Mouse (Mus musculus) regulatory T cell (primary cell): ENCODE results near the gene Fer1l4.

Source experiments
- in situ Hi-C: fragments of 300-600 bp; cut with MboI, MseI; formaldehyde crosslinking; loops from one replicate; pipeline ENCODE4 v1.15.1; 2025; ENCODE audit warnings: high pct_unique_total_duplicates

Gene Fer1l4

GRCm38 (mm10) chr2:156052816-156053215 is at the start of gene Fer1l4:
Gene Fer1l4 (minus strand): TSS chr2:156052947.
- in situ Hi-C loops: loop anchor here (5.0 kb wide), 1 partner anchor 41 kb away; no protein-coding TSS in a partner anchor

- in situ Hi-C loops: no loop called here
These were observed 39.2 kb upstream of the Fer1l4 start for GRCm38 (mm10) chr2:156091926-156092325.

GRCm38 (mm10) chr2:156089799-156090198 is 37.1 kb upstream of the Fer1l4 start:
- in situ Hi-C loops: no loop called here

- in situ Hi-C loops: no loop called here
These were observed 34.8 kb upstream of the Fer1l4 start for GRCm38 (mm10) chr2:156087391-156088110.

- in situ Hi-C loops: no loop called here
These were observed 31.8 kb upstream of the Fer1l4 start for GRCm38 (mm10) chr2:156084541-156084940.

- in situ Hi-C loops: no loop called here
These were observed 27.6 kb upstream of the Fer1l4 start for GRCm38 (mm10) chr2:156080391-156080790.

GRCm38 (mm10) chr2:156079674-156080073 is 26.9 kb upstream of the Fer1l4 start:
- in situ Hi-C loops: no loop called here

GRCm38 (mm10) chr2:156079183-156079560 is 26.4 kb upstream of the Fer1l4 start:
- in situ Hi-C loops: no loop called here

- in situ Hi-C loops: no loop called here
These were observed 25.9 kb upstream of the Fer1l4 start for GRCm38 (mm10) chr2:156078421-156079182.

GRCm38 (mm10) chr2:156077461-156077860 is 24.7 kb upstream of the Fer1l4 start:
- in situ Hi-C loops: no loop called here

- in situ Hi-C loops: no loop called here
These were observed 21.0 kb upstream of the Fer1l4 start for GRCm38 (mm10) chr2:156073725-156074124.

- in situ Hi-C loops: no loop called here
These were observed 18.5 kb upstream of the Fer1l4 start for GRCm38 (mm10) chr2:156071236-156071635.

- in situ Hi-C loops: no loop called here
These were observed 15.2 kb upstream of the Fer1l4 start for GRCm38 (mm10) chr2:156067916-156068315.

- in situ Hi-C loops: no loop called here
These were observed 13.4 kb upstream of the Fer1l4 start for GRCm38 (mm10) chr2:156066126-156066525.

GRCm38 (mm10) chr2:156065099-156066041 is 12.6 kb upstream of the Fer1l4 start, which contains the start of gene Spag4:
Gene Spag4 (plus strand): TSS chr2:156065175.
- in situ Hi-C loops: no loop called here

- in situ Hi-C loops: no loop called here
These were observed 4.8 kb downstream of the Fer1l4 start for GRCm38 (mm10) chr2:156047929-156048328.

- in situ Hi-C loops: no loop called here
These were observed 9.8 kb downstream of the Fer1l4 start for GRCm38 (mm10) chr2:156042903-156043302.

GRCm38 (mm10) chr2:156039390-156039789 is 13.4 kb downstream of the Fer1l4 start:
- in situ Hi-C loops: no loop called here

GRCm38 (mm10) chr2:156025482-156025881 is 27.3 kb downstream of the Fer1l4 start:
- in situ Hi-C loops: no loop called here

GRCm38 (mm10) chr2:156021765-156022164 is 31.0 kb downstream of the Fer1l4 start:
- in situ Hi-C loops: no loop called here

- in situ Hi-C loops: no loop called here
These were observed 31.5 kb downstream of the Fer1l4 start for GRCm38 (mm10) chr2:156021219-156021618.

- in situ Hi-C loops: no loop called here
These were observed 34.6 kb downstream of the Fer1l4 start for GRCm38 (mm10) chr2:156018106-156018505.
